Mouse (Mus musculus) intestine, postnatal 0 days (tissue): Measurements from ENCODE around the gene Alkbh6. TPM values are rescaled to one million over a fixed set of nuclear protein-coding genes. Genes with fewer than 3 reads are reported as not detected.

Experiments used
- ATAC-seq: fragments of 200-750 bp; cut with Nextera tagmentation; 2 replicates; pipeline ENCODE4 v1.8.0; 2017; ENCODE audit warnings: mild to moderate bottlenecking, moderate TSS enrichment, moderate library complexity
- H3K27ac ChIP-seq: fragments of 300-500 bp; sonication (generic); 2 replicates; pipeline ENCODE4 v1.5.1; 2014; ENCODE audit warnings: mild to moderate bottlenecking, low read depth, low read length, moderate library complexity
- H3K27me3 ChIP-seq: fragments of 300-500 bp; sonication (generic); replicated peaks from 2 replicates; pipeline ENCODE4 v1.6.1; 2014; ENCODE audit warnings: low read length, mixed read lengths; ENCODE audit not compliant: control insufficient read depth, insufficient read depth
- H3K36me3 ChIP-seq: fragments of 300-500 bp; sonication (generic); 2 replicates; pipeline ENCODE4 v1.6.1; 2014; ENCODE audit warnings: mild to moderate bottlenecking, moderate library complexity; ENCODE audit not compliant: control insufficient read depth, insufficient read depth
- H3K4me1 ChIP-seq: fragments of 300-500 bp; sonication (generic); replicated peaks from 2 replicates; pipeline ENCODE4 v1.6.1; 2014; ENCODE audit warnings: antibody characterized with exemption, low read length, mixed read lengths; ENCODE audit not compliant: control insufficient read depth, insufficient read depth
- H3K4me2 ChIP-seq: fragments of 300-500 bp; sonication (generic); replicated peaks from 2 replicates; pipeline ENCODE4 v1.6.1; 2014; ENCODE audit warnings: low read depth, mild to moderate bottlenecking, moderate library complexity
- H3K4me3 ChIP-seq: fragments of 300-500 bp; sonication (generic); 2 replicates; pipeline ENCODE4 v1.5.1; 2014; ENCODE audit warnings: low read depth, low read length
- H3K9ac ChIP-seq: fragments of 300-500 bp; sonication (generic); 2 replicates; pipeline ENCODE4 v1.6.1; 2014; ENCODE audit warnings: mild to moderate bottlenecking, low read depth, low read length
- H3K9me3 ChIP-seq: fragments of 300-500 bp; sonication (generic); 2 replicates; pipeline ENCODE4 v1.6.1; 2016; ENCODE audit warnings: mixed run types; ENCODE audit not compliant: control insufficient read depth
- CTCF ChIP-seq: sonication (generic); IDR thresholded peaks from 2 replicates; pipeline ENCODE4 v1.5.1; 2016; ENCODE audit warnings: low read depth, mild to moderate bottlenecking, control low read depth, antibody characterized with exemption, moderate library complexity
- WGBS: fragments of 180-500 bp; shearing (Covaris S2); extraction: QIAGEN DNeasy Blood & Tissue Kit; methylation state at CpG from one replicate; pipeline ENCODE4 v1.1.7; 2014; 5-methylcytosine and 5-hydroxymethylcytosine counted together
- polyA plus RNA-seq: library from polyadenylated mRNA; unstranded; fragments of >200 nt; fragmentation: Nextera tagmentation; extraction: Ambion mirVana; gene quantifications from 2 replicates; pipeline ENCODE4 v1.2.1, GENCODE M21; 2015

The Alkbh6 gene
- polyA plus RNA-seq, 1 experiment from 2014 or later: 58.2 TPM

- Histone ChIP-seq H3K36me3 (peaks cover 9% of the 10 kb centered on the region; the same call in 1 of the 2 replicates), H3K9me3 (no peaks in the 10 kb centered on the region), H3K4me1 (no peaks in the 10 kb centered on the region), H3K27ac (no peak overlapping the region), H3K4me2 (peak overlapping the region; percentile 66), H3K4me3 (peak overlapping the region; percentile 36), H3K9ac (no peak overlapping the region), H3K27me3 (no peaks in the 10 kb centered on the region)
- 59% methylated on average over 13 of the region's 13 CpGs for WGBS
- no peak for ATAC-seq
- no peak for TF ChIP-seq CTCF
These were observed 7.3 kb downstream of the Alkbh6 start for GRCm38 (mm10) chr7:30315559-30316529.

- Histone ChIP-seq H3K4me1 (no peaks in the 10 kb centered on the region; the same call in 1 of the 2 replicates), H3K27ac (no peak overlapping the region), H3K36me3 (no peaks in the 10 kb centered on the region; the same call in 1 of the 2 replicates), H3K4me2 (no peak overlapping the region), H3K9ac (no peak overlapping the region), H3K9me3 (no peaks in the 10 kb centered on the region), H3K27me3 (no peaks in the 10 kb centered on the region), H3K4me3 (no peak overlapping the region)
- no peak for ATAC-seq
- TF ChIP-seq CTCF: no peak
- 94% methylated on average over 3 of the region's 3 CpGs for WGBS
These were observed 9.6 kb downstream of the Alkbh6 start for GRCm38 (mm10) chr7:30318142-30318541.

- no peak overlapping the region for H3K27ac ChIP-seq
These were observed 12.4 kb downstream of the Alkbh6 start for GRCm38 (mm10) chr7:30320946-30321345.

GRCm38 (mm10) chr7:30321539-30322284, 13.2 kb downstream of the Alkbh6 start, which contains the start of gene E130208F15Rik:
Gene E130208F15Rik (plus strand): TSS chr7:30321740.
- peak within 1 kb of the TSS; percentile 76 for H3K4me3 ChIP-seq
- H3K9me3 ChIP-seq: no peaks in the 10 kb centered on the region
- peak within 1 kb of the TSS; percentile 90 for H3K27ac ChIP-seq
- H3K36me3 ChIP-seq: no peaks in the 10 kb centered on the region; the same call in 1 of the 2 replicates
- H3K4me2 ChIP-seq: peak within 1 kb of the TSS; percentile 96
- peak within 1 kb of the TSS; percentile 80 for H3K9ac ChIP-seq
- TF ChIP-seq CTCF: no peak
- under 1% methylated on average over 63 of the region's 63 CpGs for WGBS
- no peaks in the 10 kb centered on the region for H3K27me3 ChIP-seq
- H3K4me1 ChIP-seq: no peaks in the 10 kb centered on the region; the same call in 1 of the 2 replicates
- ATAC-seq: peak; percentile 19

More at GRCm38 (mm10) chr7:30320946-30321345, 12.4 kb downstream of the Alkbh6 start:
- Histone ChIP-seq H3K9ac (no peak overlapping the region), H3K27me3 (no peaks in the 10 kb centered on the region), H3K4me2 (peak overlapping the region; percentile 96; the same call in 1 of the 2 replicates), H3K9me3 (no peaks in the 10 kb centered on the region), H3K36me3 (no peaks in the 10 kb centered on the region; the same call in 1 of the 2 replicates), H3K4me3 (0 out of 2 replicates have a peak overlapping the region, but pooled peaks have one; percentile 76), H3K4me1 (no peaks in the 10 kb centered on the region; the same call in 1 of the 2 replicates)
- ATAC-seq: no peak
- TF ChIP-seq CTCF: no peak
- 53% methylated on average over 2 of the region's 2 CpGs for WGBS

- H3K9me3 ChIP-seq: no peaks in the 10 kb centered on the region
- WGBS: under 1% methylated on average over 20 of the region's 20 CpGs
- no peaks in the 10 kb centered on the region for H3K36me3 ChIP-seq
- peak overlapping the region; percentile 96 for H3K4me2 ChIP-seq
- peak; percentile 96 for ATAC-seq
- H3K4me1 ChIP-seq: no peaks in the 10 kb centered on the region; the same call in 1 of the 2 replicates
- peak overlapping the region; percentile 80 for H3K9ac ChIP-seq
- H3K27me3 ChIP-seq: no peaks in the 10 kb centered on the region
- H3K27ac ChIP-seq: peak overlapping the region; percentile 90
- H3K4me3 ChIP-seq: peak overlapping the region; percentile 76
- no peak for TF ChIP-seq CTCF
These were observed 13.8 kb downstream of the Alkbh6 start for GRCm38 (mm10) chr7:30322285-30322667.
